Mouse (Mus musculus) layer of hippocampus, adult 2 months (tissue): Measurements from ENCODE around the gene Prop1. TPM values are rescaled to one million over a fixed set of nuclear protein-coding genes. Genes with fewer than 3 reads are reported as not detected.
A peak's percentile ranks its signal among the peaks of the same experiment; 100 is the strongest.

ENCODE experiments used
- DNase-seq, 2 experiments: peaks; one replicate each; pipeline ENCODE4 v3.0.0; 2022; ENCODE audit warnings: low spot score in 2 of 2
- H3K27ac ChIP-seq: fragments of 200-600 bp; 2 replicates; pipeline ENCODE4 v1.8.1; 2022
- H3K4me3 ChIP-seq: fragments of 200-600 bp; 2 replicates; pipeline ENCODE4 v1.8.1; 2022; ENCODE audit warnings: mild to moderate bottlenecking
- CTCF ChIP-seq: fragments of 200-600 bp; conservative IDR thresholded peaks from 2 replicates; pipeline ENCODE4 v1.8.1; 2022; ENCODE audit warnings: antibody characterized with exemption, mild to moderate bottlenecking, moderate library complexity
- total RNA-seq, 2 experiments: library from RNA; stranded (reverse); gene quantifications; 2 replicates each; pipeline ENCODE4 v1.2.3; 2021

Prop1 gene
- total RNA-seq, 2 experiments from 2014 or later, result not detected

DNA sequence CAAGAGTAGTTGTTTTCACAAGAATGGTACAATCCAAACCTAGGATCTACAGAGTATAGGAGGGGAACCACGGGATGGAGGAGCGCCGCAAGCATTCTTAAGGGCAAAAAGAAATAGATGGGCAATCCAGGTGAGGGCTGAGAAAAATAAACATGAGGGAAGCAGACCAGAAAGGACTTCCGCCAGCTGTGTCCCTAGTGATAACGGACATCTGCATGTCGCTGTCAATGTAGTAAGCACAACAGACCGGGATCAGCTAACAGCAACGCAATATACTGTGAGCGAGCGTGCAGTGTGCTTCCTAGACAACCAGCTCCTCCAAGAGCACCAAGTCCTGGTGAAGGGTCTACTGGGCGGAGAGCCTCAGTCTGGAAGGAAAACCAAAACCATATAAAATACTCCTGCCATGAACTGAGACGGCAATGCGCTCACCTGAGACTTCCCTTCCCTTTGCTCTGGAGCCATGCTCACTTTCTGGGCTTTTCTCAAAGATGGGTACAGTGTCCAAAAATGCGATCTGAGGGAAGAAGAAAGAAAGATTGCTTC is 23.0 kb downstream of the Prop1 start:
- DNase-seq, result no peak
- peak overlapping the region; percentile 97 for H3K27ac ChIP-seq
- no peak for TF ChIP-seq CTCF

DNA sequence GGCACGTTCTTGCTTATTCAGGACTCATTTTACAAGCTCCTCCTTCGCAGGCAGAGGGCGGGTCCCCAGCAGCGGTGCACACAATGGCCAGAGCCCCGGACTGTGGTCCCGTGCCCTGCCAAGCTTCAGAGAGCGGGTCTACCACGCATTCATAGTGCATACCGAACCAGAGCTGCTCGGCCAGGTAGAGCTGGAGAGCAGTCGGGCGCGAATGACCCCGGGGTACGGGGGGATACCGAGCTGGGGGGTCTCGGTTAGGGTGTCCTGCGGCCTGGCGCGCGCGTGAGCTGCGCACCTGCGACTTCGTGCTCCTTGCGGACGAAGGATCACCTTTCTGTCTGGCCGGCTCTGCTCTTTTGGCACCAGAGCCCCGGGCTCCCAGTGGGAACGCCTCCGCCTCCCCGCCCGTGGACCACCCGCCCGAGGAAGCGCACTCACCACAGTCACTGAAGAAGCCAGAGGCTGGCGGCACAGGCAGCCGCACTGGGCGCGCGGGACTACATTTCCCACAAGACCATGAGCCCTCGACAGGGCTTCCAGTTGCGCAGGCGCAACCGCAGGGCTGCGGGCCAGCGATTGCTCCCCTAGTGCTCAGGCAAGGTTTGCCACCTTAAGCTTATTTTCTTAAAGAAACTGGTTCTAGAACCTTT is 37.8 kb downstream of the Prop1 start, which contains the start of gene Zfp2:
Gene Zfp2, minus strand, starts transcription at position 495 of the 650 bp plus-strand sequence.
- peak; percentile 87 for TF ChIP-seq CTCF
- peak within 1 kb of the TSS; percentile 89 for H3K27ac ChIP-seq
- H3K4me3 ChIP-seq, result peak within 1 kb of the TSS; percentile 83
- peak; percentile 93 to 95 for DNase-seq

More for the DNA sequence above, 23.0 kb downstream of the Prop1 start:
- H3K4me3 ChIP-seq, result peak overlapping the region; percentile 91

GRCm38 (mm10) chr11:50914461-50914860 is 39.1 kb downstream of the Prop1 start:
- H3K4me3 ChIP-seq, result no peak overlapping the region
- no peak for TF ChIP-seq CTCF
- no peak for DNase-seq
- no peak overlapping the region for H3K27ac ChIP-seq

GRCm38 (mm10) chr11:50913301-50913700 is 40.3 kb downstream of the Prop1 start:
- Histone ChIP-seq H3K4me3 (no peak overlapping the region), H3K27ac (no peak overlapping the region)
- DNase-seq, result no peak
- no peak for TF ChIP-seq CTCF

GRCm38 (mm10) chr11:50908136-50908535 is 45.4 kb downstream of the Prop1 start:
- no peak overlapping the region for H3K4me3 ChIP-seq
- TF ChIP-seq CTCF, result no peak
- 0 out of 2 replicates have a peak overlapping the region, but pooled peaks have one; percentile 32 for H3K27ac ChIP-seq
- DNase-seq, result peak in 1 of 2 experiments; percentile 49

Other genes starting within 250 kb of the Prop1 start
- gene Zfp354c, start 126.0 kb downstream of the Prop1 start, total RNA-seq, result 10 to 100 TPM; 40.8 to 49.6 TPM
- 1 to 10 TPM; 4.0 to 4.1 TPM for gene Zfp879, start 112.2 kb downstream of the Prop1 start, total RNA-seq
- gene Grm6, start 103.1 kb downstream of the Prop1 start, total RNA-seq, result not detected
- 1 to 10 TPM; 5.3 to 6.4 TPM for gene Zfp454, start 66.1 kb downstream of the Prop1 start, total RNA-seq
- gene Zfp2, start 37.6 kb downstream of the Prop1 start, total RNA-seq, result 10 to 100 TPM; 20.1 to 20.2 TPM
- 1 to 10 TPM; 6.3 to 8.1 TPM for gene Zfp354b, start 22.1 kb downstream of the Prop1 start, total RNA-seq
- gene 4933414I15Rik, start 10.0 kb downstream of the Prop1 start, total RNA-seq, result not detected
- gene Olfr1378, start 12.8 kb upstream of the Prop1 start, total RNA-seq, result not detected
- gene Olfr1377, start 28.2 kb upstream of the Prop1 start, total RNA-seq, result not detected
- gene Olfr51, start 49.8 kb upstream of the Prop1 start, total RNA-seq, result not detected
- gene Olfr54, start 60.5 kb upstream of the Prop1 start, total RNA-seq, result not detected
- gene Olfr1375, start 94.3 kb upstream of the Prop1 start, total RNA-seq, result not detected
- gene Zfp354a, start 105.5 kb upstream of the Prop1 start, total RNA-seq, result 1 to 10 TPM; 7.3 to 8.3 TPM